Mouse (Mus musculus) heart, adult 2 months (tissue): ENCODE data around the gene Abcg1. TPM values are rescaled to one million over a fixed set of nuclear protein-coding genes. Genes with fewer than 3 reads are reported as not detected.

Experiments
- DNase-seq, 2 experiments: peaks; one replicate each; pipeline ENCODE4 v3.0.0; 2021
- H3K27ac ChIP-seq: fragments of 200-600 bp; 2 replicates; pipeline ENCODE4 v1.8.1; 2022
- H3K27me3 ChIP-seq: fragments of 200-500 bp; 2 replicates; pipeline ENCODE4 v1.6.1; 2012; ENCODE audit warnings: mild to moderate bottlenecking, low read length, inconsistent platforms, mixed read lengths; ENCODE audit not compliant: control insufficient read depth, insufficient read depth
- H3K36me3 ChIP-seq: fragments of 200-500 bp; 2 replicates; pipeline ENCODE4 v1.6.1; 2012; ENCODE audit warnings: low read length, inconsistent platforms; ENCODE audit not compliant: control insufficient read depth, insufficient read depth
- H3K4me1 ChIP-seq: fragments of 200-500 bp; 2 replicates; pipeline ENCODE4 v1.6.1; 2011; ENCODE audit warnings: low read length; ENCODE audit not compliant: control insufficient read depth, insufficient read depth
- H3K4me3 ChIP-seq: fragments of 200-600 bp; 2 replicates; pipeline ENCODE4 v1.8.1; 2022
- H3K79me2 ChIP-seq: fragments of 200-500 bp; replicated peaks from 2 replicates; pipeline ENCODE4 v1.6.1; 2012; ENCODE audit warnings: mild to moderate bottlenecking, inconsistent platforms, low read length, moderate library complexity, mixed read lengths; ENCODE audit not compliant: control insufficient read depth, insufficient read depth
- H3K9ac ChIP-seq: fragments of 200-500 bp; 2 replicates; pipeline ENCODE4 v1.6.1; 2012; ENCODE audit warnings: low read depth, mild to moderate bottlenecking, control low read depth, inconsistent platforms, low read length, mixed read lengths
- CTCF ChIP-seq: fragments of 200-600 bp; IDR thresholded peaks from 2 replicates; pipeline ENCODE4 v1.8.1; 2022; ENCODE audit warnings: antibody characterized with exemption, mild to moderate bottlenecking, moderate library complexity
- EP300 ChIP-seq: fragments of 200-500 bp; IDR thresholded peaks from 2 replicates; pipeline ENCODE4 v1.6.1; 2011; ENCODE audit warnings: low read depth, low read length, control low read depth; ENCODE audit not compliant: insufficient read depth
- POLR2A ChIP-seq: fragments of 200-500 bp; IDR thresholded peaks from 2 replicates; pipeline ENCODE4 v1.6.1; 2011; ENCODE audit warnings: mild to moderate bottlenecking, low read depth, low read length, control low read depth; ENCODE audit not compliant: insufficient read depth
- WGBS: fragments of 180-500 bp; shearing (Covaris S2); methylation state at CpG from one replicate; pipeline ENCODE4 v1.1.7; 2018; 5-methylcytosine and 5-hydroxymethylcytosine counted together
- intact Hi-C: fragments of 180-260 bp; cut with DNase I; formaldehyde crosslinking; loops from one replicate; pipeline ENCODE4 v1.15.1; 2025
- polyA plus RNA-seq: library from polyadenylated mRNA; depleted of rRNA; stranded (reverse); fragments of >200 nt; gene quantifications from 2 replicates; pipeline ENCODE4 v1.2.3, GENCODE M21; 2012
- total RNA-seq, 2 experiments: library from RNA; stranded (reverse); gene quantifications; 2 replicates each; pipeline ENCODE4 v1.2.3; 2021

Abcg1 gene
- total and polyA plus RNA-seq, 3 experiments: 2.9 to 7.2 (median 7.0) TPM

GRCm38 (mm10) chr17:31020078-31020477 lies 37.4 kb upstream of the Abcg1 start:
- TF ChIP-seq EP300 (no peak), POLR2A (no peak), CTCF (no peak)
- no peaks in the 10 kb centered on the region for H3K27me3 ChIP-seq
- H3K79me2 ChIP-seq: no peaks in the 10 kb centered on the region
- H3K4me3 ChIP-seq: no peak overlapping the region
- H3K27ac ChIP-seq: no peak overlapping the region
- no peak for DNase-seq
- H3K4me1 ChIP-seq: no peaks in the 10 kb centered on the region
- intact Hi-C loops: no loop called here
- WGBS: 62% methylated on average over 2 of the region's 2 CpGs
- H3K9ac ChIP-seq: no peak overlapping the region
- no peaks in the 10 kb centered on the region for H3K36me3 ChIP-seq

- intact Hi-C loops: no loop called here
- no peak overlapping the region for H3K4me3 ChIP-seq
- no peak overlapping the region for H3K9ac ChIP-seq
- H3K4me1 ChIP-seq: no peaks in the 10 kb centered on the region
- H3K36me3 ChIP-seq: no peaks in the 10 kb centered on the region
- DNase-seq: no peak
- TF ChIP-seq EP300 (no peak), POLR2A (no peak), CTCF (no peak)
- WGBS: 90% methylated on average over 8 of the region's 8 CpGs
- no peak overlapping the region for H3K27ac ChIP-seq
- H3K27me3 ChIP-seq: no peaks in the 10 kb centered on the region
- no peaks in the 10 kb centered on the region for H3K79me2 ChIP-seq
These were observed 36.2 kb upstream of the Abcg1 start for GRCm38 (mm10) chr17:31021276-31021675.

- H3K79me2 ChIP-seq: no peaks in the 10 kb centered on the region
- H3K27ac ChIP-seq: no peak overlapping the region
- no peak overlapping the region for H3K4me3 ChIP-seq
- H3K27me3 ChIP-seq: no peaks in the 10 kb centered on the region
- 55% methylated on average over 7 of the region's 7 CpGs for WGBS
- DNase-seq: no peak
- H3K4me1 ChIP-seq: no peaks in the 10 kb centered on the region
- H3K36me3 ChIP-seq: no peaks in the 10 kb centered on the region
- H3K9ac ChIP-seq: no peak overlapping the region
- intact Hi-C loops: no loop called here
- TF ChIP-seq EP300 (no peak), CTCF (no peak), POLR2A (no peak)
These were observed 33.2 kb upstream of the Abcg1 start for GRCm38 (mm10) chr17:31024125-31024781.

GRCm38 (mm10) chr17:31024782-31025125 lies 32.7 kb upstream of the Abcg1 start:
- H3K27me3 ChIP-seq: no peaks in the 10 kb centered on the region
- no peak overlapping the region for H3K9ac ChIP-seq
- no peaks in the 10 kb centered on the region for H3K79me2 ChIP-seq
- no peak for TF ChIP-seq EP300
- TF ChIP-seq CTCF: no peak
- TF ChIP-seq POLR2A: no peak
- H3K27ac ChIP-seq: no peak overlapping the region
- no peak overlapping the region for H3K4me3 ChIP-seq
- DNase-seq: no peak
- H3K4me1 ChIP-seq: no peaks in the 10 kb centered on the region
- H3K36me3 ChIP-seq: no peaks in the 10 kb centered on the region
- 61% methylated on average over 5 of the region's 5 CpGs for WGBS
- intact Hi-C loops: no loop called here

GRCm38 (mm10) chr17:31026986-31027385 lies 30.5 kb upstream of the Abcg1 start:
- WGBS: 80% methylated on average over 6 of the region's 6 CpGs
- H3K4me3 ChIP-seq: no peak overlapping the region
- DNase-seq: no peak

GRCm38 (mm10) chr17:31027723-31028122 lies 29.8 kb upstream of the Abcg1 start:
- Histone ChIP-seq H3K9ac (no peak overlapping the region), H3K27ac (no peak overlapping the region), H3K36me3 (no peaks in the 10 kb centered on the region), H3K4me3 (no peak overlapping the region), H3K27me3 (no peaks in the 10 kb centered on the region), H3K79me2 (no peaks in the 10 kb centered on the region), H3K4me1 (no peaks in the 10 kb centered on the region)
- 87% methylated on average over 6 of the region's 6 CpGs for WGBS
- intact Hi-C loops: no loop called here
- DNase-seq: no peak
- no peak for TF ChIP-seq CTCF
- TF ChIP-seq POLR2A: no peak
- TF ChIP-seq EP300: no peak

More at GRCm38 (mm10) chr17:31026986-31027385, 30.5 kb upstream of the Abcg1 start:
- Histone ChIP-seq H3K27me3 (no peaks in the 10 kb centered on the region), H3K9ac (no peak overlapping the region), H3K79me2 (no peaks in the 10 kb centered on the region), H3K36me3 (no peaks in the 10 kb centered on the region), H3K4me1 (no peaks in the 10 kb centered on the region), H3K27ac (no peak overlapping the region)
- TF ChIP-seq POLR2A (no peak), EP300 (no peak), CTCF (no peak)
- intact Hi-C loops: no loop called here
